Mouse (Mus musculus): Measurements from ENCODE around the gene Rab25.
"Not testable (repeated sequence)": the region's sequence is repeated elsewhere in the genome, so short reads cannot be mapped to it uniquely, and the experiment has no call there.

The Rab25 gene

GRCm38 (mm10) chr3:88548180-88548917, at the start of gene Rab25:
Rab25 (minus strand) TSS chr3:88548300.
- no peak for DNase-seq (ENCODE audit: low read depth, low spot score)

GRCm38 (mm10) chr3:88596547-88596946, 48.4 kb upstream of the Rab25 start:
- DNase-seq (ENCODE audit: low read depth, low spot score): not testable (repeated sequence)

GRCm38 (mm10) chr3:88593893-88594580, 45.9 kb upstream of the Rab25 start:
- no peak for DNase-seq (ENCODE audit: low read depth, low spot score)

- DNase-seq (ENCODE audit: low read depth, low spot score): peak; percentile 88
Observed at GRCm38 (mm10) chr3:88592942-88593576, 45.0 kb upstream of the Rab25 start.

- DNase-seq (ENCODE audit: low read depth, low spot score): peak; percentile 83
Observed at GRCm38 (mm10) chr3:88591950-88592731, 44.0 kb upstream of the Rab25 start.

- DNase-seq (ENCODE audit: low read depth, low spot score): no peak
Observed at GRCm38 (mm10) chr3:88591044-88591443, 42.9 kb upstream of the Rab25 start.

GRCm38 (mm10) chr3:88590246-88590645, 42.1 kb upstream of the Rab25 start:
- DNase-seq (ENCODE audit: low read depth, low spot score): no peak

GRCm38 (mm10) chr3:88586640-88587039, 38.5 kb upstream of the Rab25 start:
- DNase-seq (ENCODE audit: low read depth, low spot score): no peak

- no peak for DNase-seq (ENCODE audit: low read depth, low spot score)
Observed at GRCm38 (mm10) chr3:88585769-88586168, 37.7 kb upstream of the Rab25 start.

- peak; percentile 90 for DNase-seq (ENCODE audit: low read depth, low spot score)
Observed at GRCm38 (mm10) chr3:88579454-88580117, 31.5 kb upstream of the Rab25 start.

- DNase-seq (ENCODE audit: low read depth, low spot score): no peak
Observed at GRCm38 (mm10) chr3:88578498-88579424, 30.7 kb upstream of the Rab25 start.

- DNase-seq (ENCODE audit: low read depth, low spot score): not testable (repeated sequence)
Observed at GRCm38 (mm10) chr3:88577846-88578245, 29.7 kb upstream of the Rab25 start.

GRCm38 (mm10) chr3:88575540-88575939, 27.4 kb upstream of the Rab25 start, which contains the start of gene Ssr2:
Ssr2 (plus strand) TSS chr3:88575876.
- no peak for DNase-seq (ENCODE audit: low read depth, low spot score)

GRCm38 (mm10) chr3:88573810-88574209, 25.7 kb upstream of the Rab25 start:
- no peak for DNase-seq (ENCODE audit: low read depth, low spot score)

GRCm38 (mm10) chr3:88572835-88573234, 24.7 kb upstream of the Rab25 start:
- no peak for DNase-seq (ENCODE audit: low read depth, low spot score)

- DNase-seq (ENCODE audit: low read depth, low spot score): no peak
Observed at GRCm38 (mm10) chr3:88571856-88572255, 23.8 kb upstream of the Rab25 start.

- no peak for DNase-seq (ENCODE audit: low read depth, low spot score)
Observed at GRCm38 (mm10) chr3:88570341-88570740, 22.2 kb upstream of the Rab25 start.

GRCm38 (mm10) chr3:88569694-88570093, 21.6 kb upstream of the Rab25 start:
- no peak for DNase-seq (ENCODE audit: low read depth, low spot score)

GRCm38 (mm10) chr3:88569093-88569492, 21.0 kb upstream of the Rab25 start:
- no peak for DNase-seq (ENCODE audit: low read depth, low spot score)

GRCm38 (mm10) chr3:88568615-88569014, 20.5 kb upstream of the Rab25 start:
- DNase-seq (ENCODE audit: low read depth, low spot score): no peak

All from A20 (cell line).